Mouse (Mus musculus) CH12.LX (cell line): ENCODE measurements at regions not wholly inside any gene's neighbourhood (a gene's known extent, or its start where the extent isn't known, plus 50 kb on each side); places are given as distances from the start of the nearest gene placed in this dataset.

Source experiments
- DNase-seq: peaks from one replicate; pipeline ENCODE4 v3.0.0-alpha.2; 2013; ENCODE audit errors: extremely low read depth
- H3K27ac ChIP-seq: 2 replicates; pipeline ENCODE4 v1.5.1; 2012; ENCODE audit warnings: low read depth, mild to moderate bottlenecking, control low read depth, moderate library complexity; ENCODE audit not compliant: insufficient read depth
- H3K27me3 ChIP-seq: replicated peaks from 2 replicates; pipeline ENCODE3; 2012; ENCODE audit warnings: inconsistent platforms
- H3K36me3 ChIP-seq, 2 experiments: replicated peaks in 1 of 2; 2 replicates each; pipeline versions ENCODE3 to v1.6.1; 2012; ENCODE audit warnings: inconsistent platforms in 1 of 2, low read length in 1 of 2, mild to moderate bottlenecking in 1 of 2, mixed read lengths in 1 of 2, moderate library complexity in 1 of 2; ENCODE audit not compliant: control insufficient read depth in 1 of 2, insufficient read depth in 1 of 2
- H3K4me1 ChIP-seq, 2 experiments: 2 replicates each; pipeline ENCODE4 v1.6.1; 2012; ENCODE audit warnings: inconsistent platforms in 1 of 2, moderate library complexity in 1 of 2; ENCODE audit not compliant: insufficient read depth in 2 of 2, control insufficient read depth in 1 of 2
- H3K4me2 ChIP-seq: 2 replicates; pipeline ENCODE4 v1.6.1; 2012; ENCODE audit warnings: low read depth, mild to moderate bottlenecking, control low read depth; ENCODE audit not compliant: poor library complexity, insufficient read depth, severe bottlenecking
- H3K4me3 ChIP-seq, 3 experiments: fragments of 150-350 bp in 1 of 3; sonication (generic) in 1 of 3; replicated peaks in 1 of 3; 2 replicates each; pipeline versions ENCODE3 to v1.5.1; 2011 to 2012; ENCODE audit warnings: low read depth in 2 of 3, low read length in 2 of 3, mild to moderate bottlenecking in 2 of 3, moderate library complexity in 2 of 3, control low read depth in 1 of 3, improper control_type of control experiment in 1 of 3, inconsistent platforms in 1 of 3, mixed read lengths in 1 of 3; ENCODE audit not compliant: poor library complexity in 1 of 3
- H3K79me2 ChIP-seq: replicated peaks from 2 replicates; pipeline ENCODE4 v1.6.1; 2012; ENCODE audit warnings: mild to moderate bottlenecking, moderate library complexity; ENCODE audit not compliant: control insufficient read depth, poor library complexity, insufficient read depth, severe bottlenecking; ENCODE audit errors: extremely low read depth
- H3K9ac ChIP-seq: 2 replicates; pipeline ENCODE4 v1.6.1; 2012; ENCODE audit warnings: low read depth, mild to moderate bottlenecking, control low read depth, moderate library complexity; ENCODE audit not compliant: insufficient read depth
- H3K9me3 ChIP-seq: replicated peaks from 2 replicates; pipeline ENCODE3; 2012; ENCODE audit warnings: low read length, inconsistent platforms, mixed read lengths
- BHLHE40 ChIP-seq: IDR thresholded peaks from 2 replicates; pipeline ENCODE4 v1.6.1; 2011; ENCODE audit warnings: mild to moderate bottlenecking, low read depth, low read length, improper control_type of control experiment
- CHD1 ChIP-seq: IDR thresholded peaks from 2 replicates; pipeline ENCODE4 v1.6.1; 2012; ENCODE audit warnings: low read depth, low read length, improper control_type of control experiment, inconsistent platforms
- CHD2 ChIP-seq: IDR thresholded peaks from 2 replicates; pipeline ENCODE4 v1.6.1; 2011; ENCODE audit warnings: low read length, improper control_type of control experiment
- CTCF ChIP-seq, 2 experiments: IDR thresholded peaks in 1 of 2; conservative IDR thresholded peaks in 1 of 2; 2 replicates each; pipeline ENCODE4 v1.5.1; 2011 to 2012; ENCODE audit warnings: low read depth in 2 of 2, low read length in 2 of 2, improper control_type of control experiment in 1 of 2, inconsistent platforms in 1 of 2, mild to moderate bottlenecking in 1 of 2, moderate library complexity in 1 of 2
- ELF1 ChIP-seq: IDR thresholded peaks from 2 replicates; pipeline ENCODE4 v1.6.1; 2014; ENCODE audit warnings: low read depth, mild to moderate bottlenecking, inconsistent platforms, low read length, improper control_type of control experiment
- EP300 ChIP-seq: IDR thresholded peaks from 2 replicates; pipeline ENCODE4 v1.6.1; 2011; ENCODE audit warnings: low read length, improper control_type of control experiment
- ETS1 ChIP-seq: conservative IDR thresholded peaks from 2 replicates; pipeline ENCODE4 v1.6.1; 2012; ENCODE audit warnings: low read depth, mild to moderate bottlenecking, inconsistent platforms, low read length, improper control_type of control experiment, moderate library complexity
- GABPA ChIP-seq: IDR thresholded peaks from 2 replicates; pipeline ENCODE4 v1.6.1; 2012; ENCODE audit warnings: low read depth, low read length, improper control_type of control experiment, inconsistent platforms; ENCODE audit not compliant: insufficient replicate concordance
- HCFC1 ChIP-seq: IDR thresholded peaks from 2 replicates; pipeline ENCODE4 v1.6.1; 2012; ENCODE audit warnings: low read depth, mild to moderate bottlenecking, inconsistent platforms, low read length, improper control_type of control experiment
- IRF4 ChIP-seq: IDR thresholded peaks from 2 replicates; pipeline ENCODE4 v1.6.1; 2014; ENCODE audit warnings: low read depth, mild to moderate bottlenecking, inconsistent platforms, low read length, improper control_type of control experiment
- JUN ChIP-seq: IDR thresholded peaks from 2 replicates; pipeline ENCODE4 v1.6.1; 2011; ENCODE audit warnings: low read depth, mild to moderate bottlenecking, low read length, improper control_type of control experiment, moderate library complexity; ENCODE audit not compliant: insufficient read depth
- MAFK ChIP-seq: IDR thresholded peaks from 2 replicates; pipeline ENCODE4 v1.6.1; 2011; ENCODE audit warnings: low read length, improper control_type of control experiment; ENCODE audit not compliant: insufficient replicate concordance
- MAX ChIP-seq: IDR thresholded peaks from 2 replicates; pipeline ENCODE4 v1.6.1; 2011; ENCODE audit warnings: low read length, improper control_type of control experiment
- MAZ ChIP-seq: IDR thresholded peaks from 2 replicates; pipeline ENCODE4 v1.6.1; 2012; ENCODE audit warnings: low read depth, mild to moderate bottlenecking, inconsistent platforms, low read length, improper control_type of control experiment, moderate library complexity
- MEF2A ChIP-seq: IDR thresholded peaks from 2 replicates; pipeline ENCODE4 v1.6.1; 2014; ENCODE audit warnings: low read depth, mild to moderate bottlenecking, inconsistent platforms, low read length, improper control_type of control experiment, borderline replicate concordance
- MXI1 ChIP-seq: IDR thresholded peaks from 2 replicates; pipeline ENCODE4 v1.6.1; 2011; ENCODE audit warnings: mild to moderate bottlenecking, low read depth, low read length, improper control_type of control experiment
- MYC ChIP-seq: IDR thresholded peaks from 2 replicates; pipeline ENCODE4 v1.6.1; 2011; ENCODE audit warnings: low read depth, mild to moderate bottlenecking, improper control_type of control experiment, low read length
- NELFE ChIP-seq: IDR thresholded peaks from 2 replicates; pipeline ENCODE4 v1.6.1; 2011; ENCODE audit warnings: low read depth, low read length, improper control_type of control experiment
- NRF1 ChIP-seq: IDR thresholded peaks from 2 replicates; pipeline ENCODE4 v1.6.1; 2014; ENCODE audit warnings: low read depth, mild to moderate bottlenecking, inconsistent platforms, low read length, improper control_type of control experiment, moderate library complexity
- POLR2A ChIP-seq: IDR thresholded peaks from 2 replicates; pipeline ENCODE4 v1.6.1; 2011; ENCODE audit warnings: low read depth, mild to moderate bottlenecking, improper control_type of control experiment, low read length
- POLR2AphosphoS2 ChIP-seq: IDR thresholded peaks from 2 replicates; pipeline ENCODE4 v1.6.1; 2011; ENCODE audit warnings: low read depth, low read length, improper control_type of control experiment
- RAD21 ChIP-seq: IDR thresholded peaks from 2 replicates; pipeline ENCODE4 v1.6.1; 2011; ENCODE audit warnings: low read depth, mild to moderate bottlenecking, low read length, improper control_type of control experiment, moderate library complexity
- RCOR1 ChIP-seq: conservative IDR thresholded peaks from 2 replicates; pipeline ENCODE4 v1.6.1; 2012; ENCODE audit warnings: low read depth, mild to moderate bottlenecking, inconsistent platforms, low read length, improper control_type of control experiment
- SIN3A ChIP-seq: IDR thresholded peaks from 2 replicates; pipeline ENCODE4 v1.6.1; 2012; ENCODE audit warnings: low read length, improper control_type of control experiment, inconsistent platforms
- SMC3 ChIP-seq: IDR thresholded peaks from 2 replicates; pipeline ENCODE4 v1.6.1; 2011; ENCODE audit warnings: low read depth, low read length, improper control_type of control experiment
- TBP ChIP-seq: conservative IDR thresholded peaks from 2 replicates; pipeline ENCODE4 v1.6.1; 2011; ENCODE audit warnings: low read depth, low read length, improper control_type of control experiment
- TCF12 ChIP-seq: IDR thresholded peaks from 2 replicates; pipeline ENCODE4 v1.6.1; 2014; ENCODE audit warnings: low read depth, mild to moderate bottlenecking, inconsistent platforms, low read length, improper control_type of control experiment
- UBTF ChIP-seq: IDR thresholded peaks from 2 replicates; pipeline ENCODE4 v1.6.1; 2012; ENCODE audit warnings: low read depth, mild to moderate bottlenecking, inconsistent platforms, low read length, improper control_type of control experiment, moderate library complexity
- USF1 ChIP-seq: IDR thresholded peaks from 2 replicates; pipeline ENCODE4 v1.6.1; 2014; ENCODE audit warnings: low read depth, mild to moderate bottlenecking, inconsistent platforms, low read length, improper control_type of control experiment
- USF2 ChIP-seq: conservative IDR thresholded peaks from 2 replicates; pipeline ENCODE4 v1.6.1; 2011; ENCODE audit warnings: low read depth, low read length, improper control_type of control experiment
- ZC3H11A ChIP-seq: IDR thresholded peaks from 2 replicates; pipeline ENCODE4 v1.6.1; 2012; ENCODE audit warnings: low read depth, mild to moderate bottlenecking, inconsistent platforms, low read length, improper control_type of control experiment
- ZKSCAN1 ChIP-seq: IDR thresholded peaks from 2 replicates; pipeline ENCODE4 v1.6.1; 2012; ENCODE audit warnings: low read depth, inconsistent platforms, low read length, improper control_type of control experiment, borderline replicate concordance
- ZMIZ1 ChIP-seq: IDR thresholded peaks from 2 replicates; pipeline ENCODE4 v1.6.1; 2012; ENCODE audit warnings: low read depth, mild to moderate bottlenecking, inconsistent platforms, low read length, improper control_type of control experiment
- ZNF384 ChIP-seq: IDR thresholded peaks from 2 replicates; pipeline ENCODE4 v1.6.1; 2012; ENCODE audit warnings: low read depth, low read length, improper control_type of control experiment, inconsistent platforms
- dilution Hi-C: fragments of 300-500 bp; cut with MboI; formaldehyde crosslinking; loops from 2 replicates; pipeline ENCODE4 v1.14.3; 2020; ENCODE audit warnings: low sequenced_read_pairs; ENCODE audit not compliant: extremely low pct_unique_long_range_greater_than_20kb, extremely low pct_ligation_motif_present
- in situ Hi-C: fragments of 300-500 bp; cut with MboI; formaldehyde crosslinking; loops from 3 replicates; pipeline ENCODE4 v1.14.3; 2019; ENCODE audit warnings: low sequenced_read_pairs, low pct_ligation_motif_present, low pct_unique_long_range_greater_than_20kb, mixed read lengths

GRCm38 (mm10) chr15:38129861-38130631, 704.7 kb downstream of the 4930447A16Rik start:
- peak overlapping the region; percentile 86 for H3K4me2 ChIP-seq
- H3K27ac ChIP-seq, result peak overlapping the region; percentile 89
- no peaks in the 10 kb centered on the region for H3K79me2 ChIP-seq
- in situ Hi-C loops, result no loop called here
- TF ChIP-seq ETS1 (peak; percentile 16; the same call in 1 of the 2 replicates), MYC (no peak), MEF2A (peak; percentile 81), CTCF (conservative IDR thresholded peaks at IDR 0.05 in 1 of 2, IDR thresholded peaks at IDR 0.05 in 1 of 2; ENCODE audit: low read depth in 2 of 2, low read length in 2 of 2) (no peak), MAX (0 out of 2 replicates have a peak, but pooled peaks have one; percentile 31), ELF1 (peak; percentile 61), ZC3H11A (no peak), USF1 (no peak), ZNF384 (no peak), JUN (no peak), EP300 (peak; percentile 65), GABPA (no peak), ZMIZ1 (no peak; the same call in 1 of the 2 replicates), RCOR1 (no peak), BHLHE40 (no peak; the same call in 1 of the 2 replicates), HCFC1 (0 out of 2 replicates have a peak, but pooled peaks have one; percentile 43), IRF4 (peak; percentile 86), TBP (0 out of 2 replicates have a peak, but pooled peaks have one; percentile 39), UBTF (0 out of 2 replicates have a peak, but pooled peaks have one; percentile 47), NELFE (no peak; the same call in 1 of the 2 replicates), POLR2A (no peak), RAD21 (no peak; the same call in none of the 2 replicates), CHD2 (peak; percentile 78), TCF12 (peak; percentile 65; the same call in 1 of the 2 replicates), SIN3A (peak; percentile 27; the same call in 1 of the 2 replicates), NRF1 (peak; percentile 55), SMC3 (no peak; the same call in 1 of the 2 replicates), MAFK (peak; percentile 43; the same call in 1 of the 2 replicates), USF2 (no peak), MAZ (no peak), ZKSCAN1 (no peak), MXI1 (no peak), POLR2AphosphoS2 (no peak), CHD1 (0 out of 2 replicates have a peak, but pooled peaks have one; percentile 64)
- peaks cover 5% of the 10 kb centered on the region for H3K9me3 ChIP-seq
- no peaks in the 10 kb centered on the region for H3K27me3 ChIP-seq
- dilution Hi-C loops, result no loop called here
- peak; percentile 90 for DNase-seq
- peaks cover 11 to 28% of the 10 kb centered on the region in 2 experiments; a peak in 3 of 4 replicates for H3K4me1 ChIP-seq
- H3K4me3 ChIP-seq, result peak overlapping the region in 1 of 3 experiments; percentile 1
- peak overlapping the region; percentile 51 for H3K9ac ChIP-seq
- no peaks in the 10 kb centered on the region for H3K36me3 ChIP-seq
